Mouse (Mus musculus) hematopoietic stem cell, adult 5-6 weeks (primary cell): Measurements from ENCODE around the gene Prss12. TPM values are rescaled to one million over a fixed set of nuclear protein-coding genes. Genes with fewer than 3 reads are reported as not detected.
A peak's percentile ranks its signal among the peaks of the same experiment; 100 is the strongest.

Source experiments
- ATAC-seq, 2 experiments: fragments of 125-278 bp in 1 of 2; replicated peaks in 1 of 2; 2 replicates each; pipeline ENCODE4 v1.8.0; 2016 to 2017; ENCODE audit warnings: inconsistent platforms in 2 of 2, mild to moderate bottlenecking in 2 of 2, moderate number of reproducible peaks in 2 of 2, low read depth in 1 of 2, moderate TSS enrichment in 1 of 2; ENCODE audit not compliant: low FRiP score in 2 of 2, poor library complexity in 2 of 2, severe bottlenecking in 2 of 2, insufficient read depth in 1 of 2, low TSS enrichment in 1 of 2
- total RNA-seq: library from RNA; stranded (forward); fragments of 172-1452, 232-1000 nt; gene quantifications from 2 replicates; pipeline ENCODE4 v1.2.3, GENCODE M21; 2017

The Prss12 gene
- not detected in 2 replicates for total RNA-seq

GRCm38 (mm10) chr3:123446708-123447537, at the start of gene Prss12:
Gene Prss12, plus strand, starts transcription at chr3:123446913.
- peak; percentile 29 to 54 for ATAC-seq

GRCm38 (mm10) chr3:123397562-123398481, 48.9 kb upstream of the Prss12 start:
- no peak for ATAC-seq

- ATAC-seq = no peak
Measured at GRCm38 (mm10) chr3:123404945-123405344, 41.8 kb upstream of the Prss12 start.

GRCm38 (mm10) chr3:123411821-123412578, 34.7 kb upstream of the Prss12 start:
- no peak for ATAC-seq

GRCm38 (mm10) chr3:123413173-123413572, 33.5 kb upstream of the Prss12 start:
- no peak for ATAC-seq

GRCm38 (mm10) chr3:123425647-123426046, 21.1 kb upstream of the Prss12 start:
- no peak for ATAC-seq

- ATAC-seq = no peak
Measured at GRCm38 (mm10) chr3:123428005-123428404, 18.7 kb upstream of the Prss12 start.

GRCm38 (mm10) chr3:123429597-123430458, 16.9 kb upstream of the Prss12 start:
- ATAC-seq = 0 out of 4 replicates have a peak, but pooled peaks of 1 of the 2 experiments have one; percentile 27

- ATAC-seq = peak in 1 of 2 experiments; percentile 30; a peak in 1 of 4 replicates
Measured at GRCm38 (mm10) chr3:123431951-123432674, 14.6 kb upstream of the Prss12 start.

- no peak for ATAC-seq
Measured at GRCm38 (mm10) chr3:123433362-123433761, 13.4 kb upstream of the Prss12 start.

- ATAC-seq = no peak
Measured at GRCm38 (mm10) chr3:123437608-123438007, 9.1 kb upstream of the Prss12 start.

GRCm38 (mm10) chr3:123440490-123440889, 6.2 kb upstream of the Prss12 start:
- ATAC-seq = peak; percentile 90 to 91

- ATAC-seq = no peak
Measured at GRCm38 (mm10) chr3:123444466-123444865, 2.2 kb upstream of the Prss12 start.

GRCm38 (mm10) chr3:123447538-123448059, 886 bp downstream of the Prss12 start:
- peak; percentile 7 to 46; a peak in 3 of 4 replicates for ATAC-seq

- ATAC-seq = no peak
Measured at GRCm38 (mm10) chr3:123448096-123448495, 1.4 kb downstream of the Prss12 start.

- no peak for ATAC-seq
Measured at GRCm38 (mm10) chr3:123450107-123450506, 3.4 kb downstream of the Prss12 start.
